Comparison of ENCODE assay signal across 9 mouse cellular contexts in genomic region chr17:10001071-10001591, GRCm38 (mm10).
DNase-seq lines count a peak whose midpoint lies in the region; ATAC-seq lines count a peak whose summit lies in the region.
"Had no signal": no experiment of that assay in that cellular context is flagged by ENCODE, and none has a peak within 500 bp of the region (broad histone marks: within the 10 kb centered on the region; RNA-seq: fewer than 3 reads in every experiment).

No protein-coding gene starts in this region.

- 56% methylated on average over 7 of the region's 7 CpGs for WGBS in intestine, embryonic 16.5 days
- 49% methylated on average over 7 of the region's 7 CpGs for WGBS in intestine, embryonic 15.5 days

- peaks cover 3% of the 10 kb centered on the region; the same call in 1 of the 2 replicates for H3K4me1 ChIP-seq in intestine, embryonic 16.5 days (ENCODE audit: control insufficient read depth, insufficient read depth, low read length)
- H3K4me1 ChIP-seq in intestine, embryonic 15.5 days (replicated peaks), result no peaks in the 10 kb centered on the region; the same call in 1 of the 2 replicates
- H3K4me1 ChIP-seq: midbrain, embryonic 12.5 days had no signal

- no peak overlapping the region for H3K9ac ChIP-seq in intestine, embryonic 16.5 days (ENCODE audit: low read depth, low read length)
- no peak overlapping the region for H3K9ac ChIP-seq in intestine, embryonic 15.5 days
- H3K9ac ChIP-seq: midbrain, embryonic 12.5 days had no signal

- peak; percentile 55 for DNase-seq in adrenal gland, postnatal 14 days
- peak; percentile 42 for DNase-seq in heart, postnatal 4 days
- DNase-seq in lung, postnatal 14 days, result peak; percentile 46
- no peak for DNase-seq in spleen, adult 12 weeks (ENCODE audit: low spot score)
- DNase-seq in embryo, embryonic 9.5 days (ENCODE audit: extremely low spot score), result no peak
- DNase-seq in thymus, postnatal 0 days (ENCODE audit: low spot score), result no peak

- 0 out of 2 replicates have a peak, but pooled peaks have one; percentile 11 for ATAC-seq in intestine, embryonic 16.5 days
- ATAC-seq in intestine, embryonic 15.5 days, result no peak

- H3K27ac ChIP-seq in intestine, embryonic 16.5 days (ENCODE audit: low read length), result no peak overlapping the region
- H3K27ac ChIP-seq in intestine, embryonic 15.5 days, result no peak overlapping the region
- H3K27ac ChIP-seq: midbrain, embryonic 12.5 days had no signal

- no peak overlapping the region for H3K4me2 ChIP-seq in intestine, embryonic 16.5 days (ENCODE audit: low read depth, low read length)
- H3K4me2 ChIP-seq in intestine, embryonic 15.5 days (replicated peaks), result no peak overlapping the region
- H3K4me2 ChIP-seq: midbrain, embryonic 12.5 days had no signal

- H3K4me3 ChIP-seq in intestine, embryonic 16.5 days (ENCODE audit: low read length), result no peak overlapping the region
- H3K4me3 ChIP-seq in intestine, embryonic 15.5 days (replicated peaks), result no peak overlapping the region
- H3K4me3 ChIP-seq: midbrain, embryonic 12.5 days had no signal

- H3K27me3 ChIP-seq in intestine, embryonic 16.5 days (replicated peaks; ENCODE audit: control insufficient read depth, insufficient read depth, low read length), result no peaks in the 10 kb centered on the region
- no peaks in the 10 kb centered on the region for H3K27me3 ChIP-seq in intestine, embryonic 15.5 days (replicated peaks)
- H3K27me3 ChIP-seq: midbrain, embryonic 12.5 days had no signal

- no peaks in the 10 kb centered on the region for H3K9me3 ChIP-seq in intestine, embryonic 16.5 days (ENCODE audit: control insufficient read depth, low read length)
- H3K9me3 ChIP-seq in intestine, embryonic 15.5 days, result no peaks in the 10 kb centered on the region
- H3K9me3 ChIP-seq: midbrain, embryonic 12.5 days had no signal

- no peaks in the 10 kb centered on the region for H3K36me3 ChIP-seq in intestine, embryonic 16.5 days (ENCODE audit: control insufficient read depth, insufficient read depth, low read length)
- no peaks in the 10 kb centered on the region for H3K36me3 ChIP-seq in intestine, embryonic 15.5 days
- H3K36me3 ChIP-seq: midbrain, embryonic 12.5 days had no signal

Comparison
In these comparisons a context has a peak if more than half of its experiments do, and no peak if none do; other contexts are left out.
1. DNase-seq: peak in adrenal gland, postnatal 14 days (single experiment), heart, postnatal 4 days (single experiment) and lung, postnatal 14 days (single experiment); none in spleen, adult 12 weeks (single experiment), embryo, embryonic 9.5 days (single experiment) and thymus, postnatal 0 days (single experiment).